Mouse (Mus musculus): ENCODE results near the gene Hykk.

GRCm38 (mm10) chr9:54916401-54916800 lies 682 bp upstream of the Hykk start:
- TF ChIP-seq POLR2A (IDR thresholded peaks at IDR 0.05; ENCODE audit: borderline replicate concordance, low read depth, low read length) (no peak), CTCF (IDR thresholded peaks at IDR 0.05; ENCODE audit: low read depth, low read length) (no peak)

Measured in bone marrow macrophage, adult 2 months (primary cell).